Mouse (Mus musculus): ENCODE measurements at regions not wholly inside any gene's neighbourhood (a gene's known extent, or its start where the extent isn't known, plus 50 kb on each side); places are given as distances from the start of the nearest gene placed in this dataset.

- no peak for DNase-seq (ENCODE audit: low read depth, low spot score)
Measured at GRCm38 (mm10) chr10:44832455-44832854, 234.5 kb upstream of the Prep start.

- DNase-seq (ENCODE audit: low read depth, low spot score) = no peak
Measured at GRCm38 (mm10) chr10:44826271-44826670, 240.7 kb upstream of the Prep start.

DNA sequence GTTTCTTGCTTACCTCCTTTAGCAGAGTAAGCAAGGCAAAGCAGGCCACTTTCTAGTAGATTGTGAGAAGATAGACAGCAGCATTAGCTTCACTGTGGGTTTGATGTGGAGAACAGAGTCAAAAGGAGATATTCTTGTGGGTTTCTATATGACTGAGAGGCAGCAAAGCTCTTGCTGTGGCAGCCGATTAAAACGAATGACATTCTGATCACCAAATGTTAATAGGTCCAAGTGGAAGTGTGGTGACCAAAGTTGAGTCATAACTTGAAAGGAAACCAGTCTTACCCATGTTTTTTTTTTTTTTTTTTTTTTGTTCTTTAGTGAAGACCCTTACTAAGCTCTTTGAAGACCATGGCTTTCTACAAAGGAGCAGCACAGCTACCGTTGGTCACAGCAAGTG is 245.3 kb upstream of the Prep start:
- no peak for DNase-seq (ENCODE audit: low read depth, low spot score)

GRCm38 (mm10) chr10:44820379-44820778 is 246.6 kb upstream of the Prep start:
- no peak for DNase-seq (ENCODE audit: low read depth, low spot score)

- DNase-seq (ENCODE audit: low read depth, low spot score) = no peak
Measured at GRCm38 (mm10) chr10:44819361-44819760, 247.6 kb upstream of the Prep start.

GRCm38 (mm10) chr10:44818615-44819014 is 248.4 kb upstream of the Prep start:
- no peak for DNase-seq (ENCODE audit: low read depth, low spot score)

GRCm38 (mm10) chr10:44796205-44796604 is 267.9 kb upstream of the Prdm1 start:
- DNase-seq (ENCODE audit: low read depth, low spot score) = no peak

GRCm38 (mm10) chr10:44785386-44785785 is 257.1 kb upstream of the Prdm1 start:
- DNase-seq (ENCODE audit: low read depth, low spot score) = no peak

GRCm38 (mm10) chr10:44780381-44780958 is 252.2 kb upstream of the Prdm1 start:
- no peak for DNase-seq (ENCODE audit: low read depth, low spot score)

- no peak for DNase-seq (ENCODE audit: low read depth, low spot score)
Measured at GRCm38 (mm10) chr10:44779568-44780207, 251.4 kb upstream of the Prdm1 start.

DNA sequence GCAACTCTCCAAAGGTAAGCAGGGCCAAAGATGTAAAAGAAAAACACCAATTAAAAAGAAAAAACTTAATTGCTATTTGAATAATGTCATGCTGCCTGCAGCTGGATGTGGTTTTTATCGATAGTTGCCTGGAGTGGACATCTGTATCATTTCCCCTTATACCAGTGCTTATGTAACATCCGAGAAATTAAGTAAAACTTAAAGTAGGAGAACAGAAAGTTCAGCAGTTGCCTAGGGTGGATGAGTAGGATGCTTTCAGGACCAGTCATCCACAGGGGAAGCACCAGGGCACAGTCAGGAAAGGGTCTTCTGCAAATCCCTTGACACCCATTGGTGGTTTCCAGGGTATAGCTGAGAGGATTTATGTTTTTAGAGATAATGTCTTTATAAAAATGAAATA is 248.9 kb upstream of the Prdm1 start:
- DNase-seq (ENCODE audit: low read depth, low spot score) = no peak

DNA sequence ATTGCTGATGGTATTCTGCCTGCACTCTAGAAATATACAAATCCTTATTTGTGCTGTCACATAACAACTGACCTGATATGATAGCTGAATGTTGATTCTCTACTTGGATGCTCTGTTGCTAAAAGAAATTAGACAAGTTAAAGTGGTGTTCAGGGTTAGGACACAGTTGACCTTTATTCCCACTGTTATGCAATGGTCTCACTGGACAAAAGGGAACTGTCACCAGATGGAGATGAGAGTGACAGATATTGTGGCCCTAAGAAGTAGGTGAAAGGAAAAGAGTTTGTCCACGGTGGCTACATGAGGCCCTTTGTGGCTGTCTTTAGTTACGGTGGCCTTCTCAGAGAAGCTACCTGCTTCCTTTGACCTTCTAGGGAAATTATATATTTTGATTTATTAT is 247.9 kb upstream of the Prdm1 start:
- DNase-seq (ENCODE audit: low read depth, low spot score) = no peak

DNA sequence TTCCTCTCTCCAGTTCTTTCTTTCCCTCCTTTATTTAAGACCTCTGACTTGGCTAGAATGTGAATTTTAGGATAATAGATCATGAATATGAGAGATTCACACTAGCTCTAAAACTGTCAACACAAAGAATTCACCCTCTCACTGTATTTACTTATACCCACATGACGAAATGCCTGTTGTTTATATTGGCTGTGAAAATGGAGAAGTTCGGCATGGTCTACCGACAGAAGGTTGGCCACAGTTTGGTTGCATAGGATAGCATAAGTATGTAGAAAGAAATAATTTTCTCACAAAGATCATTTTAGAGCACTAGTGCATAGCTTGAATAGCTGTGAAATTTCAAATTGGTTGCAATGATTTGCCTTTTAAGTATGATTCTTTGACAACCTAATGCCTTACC is 237.2 kb upstream of the Prdm1 start:
- DNase-seq (ENCODE audit: low read depth, low spot score) = no peak

- no peak for DNase-seq (ENCODE audit: low read depth, low spot score)
Measured at GRCm38 (mm10) chr10:44763102-44763501, 234.8 kb upstream of the Prdm1 start.

GRCm38 (mm10) chr10:44762068-44762467 is 233.8 kb upstream of the Prdm1 start:
- DNase-seq (ENCODE audit: low read depth, low spot score) = no peak

- DNase-seq (ENCODE audit: low read depth, low spot score) = no peak
Measured at GRCm38 (mm10) chr10:44761324-44761723, 233.0 kb upstream of the Prdm1 start.

DNA sequence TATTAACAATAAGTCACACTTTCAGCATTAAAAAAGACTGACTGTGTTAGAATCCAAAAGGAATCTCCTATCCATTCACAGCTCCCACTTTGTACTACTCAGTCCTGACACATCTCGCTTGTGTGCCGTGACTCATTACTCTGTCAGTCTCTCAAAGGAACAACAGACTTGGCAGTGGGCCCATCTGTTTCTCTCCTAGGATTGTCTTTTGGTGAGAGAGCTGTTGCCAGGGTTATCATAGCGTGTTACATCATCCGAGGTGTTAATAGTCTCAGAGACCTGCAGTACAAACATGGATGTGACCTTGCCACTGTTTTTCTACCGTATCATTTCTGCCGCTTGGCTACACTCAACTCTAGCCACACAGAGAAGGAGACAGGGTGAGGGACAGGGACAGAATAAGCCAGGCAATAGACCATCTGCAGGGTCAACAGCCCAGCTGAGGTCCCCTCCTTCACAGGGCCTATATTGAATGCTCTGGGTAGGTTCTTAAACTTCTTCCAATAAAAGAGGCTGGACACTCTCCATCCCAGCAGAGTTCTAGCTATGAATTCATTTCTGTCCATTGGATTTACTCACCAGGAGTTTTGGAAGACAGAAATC is 227.2 kb upstream of the Prdm1 start:
- no peak for DNase-seq (ENCODE audit: low read depth, low spot score)

- no peak for DNase-seq (ENCODE audit: low read depth, low spot score)
Measured at GRCm38 (mm10) chr10:44754930-44755329, 226.6 kb upstream of the Prdm1 start.

DNA sequence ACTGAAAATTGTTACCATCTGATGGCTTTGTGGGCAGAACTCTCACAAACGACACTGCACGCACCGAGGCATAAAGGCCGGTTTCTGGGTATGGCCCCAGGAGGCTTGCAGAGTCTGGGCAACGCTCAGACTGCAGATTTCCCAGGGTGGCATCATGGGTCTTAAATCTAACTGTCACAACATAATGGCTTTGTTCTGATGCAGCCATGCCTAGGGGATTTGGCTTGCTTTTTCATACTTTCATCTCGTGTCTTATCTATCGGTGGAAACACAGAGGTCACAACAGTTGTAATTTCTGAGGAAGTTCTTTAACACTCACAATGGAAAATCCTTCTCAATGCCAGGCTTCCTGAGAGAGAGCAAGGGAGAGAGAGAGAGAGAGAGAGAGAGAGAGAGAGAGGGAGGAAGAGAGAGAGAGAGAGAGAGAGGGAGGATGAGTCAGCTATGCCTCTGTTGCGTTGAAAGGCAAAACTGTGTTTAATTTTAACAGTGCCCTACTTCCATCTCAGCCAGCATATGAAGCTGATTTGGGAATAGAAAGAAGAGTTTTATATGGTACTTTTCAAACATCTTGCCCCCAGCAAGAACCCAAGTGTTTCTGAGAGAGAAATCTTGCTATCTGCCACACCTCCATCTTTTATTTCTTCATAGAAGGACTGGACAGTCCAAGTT is 224.6 kb upstream of the Prdm1 start:
- no peak for DNase-seq (ENCODE audit: low read depth, low spot score)

DNA sequence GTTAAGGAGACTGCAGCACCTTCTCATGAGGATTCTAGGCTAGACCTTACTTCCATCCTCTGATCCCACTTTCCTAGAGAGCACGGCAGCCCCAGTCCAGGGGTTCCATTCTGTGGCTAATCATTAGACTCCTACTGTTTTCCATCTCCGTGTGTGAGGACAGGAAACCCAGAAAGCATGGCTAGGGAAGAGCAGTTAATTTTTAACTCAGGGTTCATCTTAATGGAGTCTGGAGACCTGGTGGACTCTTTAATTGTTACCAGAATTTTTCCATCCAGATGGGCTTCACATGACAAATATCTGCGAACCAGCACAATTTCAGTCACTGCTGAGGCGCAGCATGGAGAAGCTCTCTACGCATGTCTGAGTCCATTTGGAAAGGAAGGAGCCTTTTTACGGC is 222.8 kb upstream of the Prdm1 start:
- DNase-seq (ENCODE audit: low read depth, low spot score) = no peak

DNA sequence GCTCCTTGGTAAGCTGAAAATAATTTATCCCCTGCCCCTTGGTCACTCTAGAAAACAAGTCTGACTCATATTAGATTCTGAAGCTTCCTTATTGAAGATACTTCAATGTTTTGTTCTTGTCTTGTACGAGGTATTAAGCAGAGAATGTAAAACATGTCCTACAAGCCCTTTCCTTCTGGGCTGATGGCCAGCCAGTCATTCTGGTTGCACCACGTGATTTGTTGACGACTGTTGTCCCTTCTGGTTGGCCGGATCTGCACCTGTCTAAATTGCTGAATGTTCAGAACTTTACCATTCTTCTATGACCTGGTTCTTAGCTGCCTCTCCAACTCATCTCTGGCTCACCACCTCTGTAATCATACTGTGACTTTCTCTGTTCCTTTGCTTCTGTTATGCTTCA is 220.9 kb upstream of the Prdm1 start:
- DNase-seq (ENCODE audit: low read depth, low spot score) = no peak

DNA sequence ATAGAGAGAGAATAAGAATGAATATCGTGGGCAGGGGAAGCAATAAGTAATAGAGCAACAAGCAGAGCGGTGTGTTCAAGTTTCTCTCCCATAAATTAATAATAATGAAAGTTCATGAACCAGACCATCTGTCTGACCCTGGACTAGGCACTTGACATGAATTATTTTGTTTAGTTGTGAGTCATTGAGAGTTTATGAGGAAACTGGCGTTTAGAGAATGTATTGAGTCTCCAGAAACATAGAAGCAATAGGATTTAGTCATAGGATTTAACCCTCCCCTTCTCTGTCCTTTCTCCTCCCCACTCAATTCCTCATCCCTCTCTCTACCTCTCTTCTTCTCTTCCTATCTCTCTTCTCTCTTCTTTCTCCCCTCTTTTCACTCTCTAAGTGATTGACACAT is 219.1 kb upstream of the Prdm1 start:
- no peak for DNase-seq (ENCODE audit: low read depth, low spot score)

GRCm38 (mm10) chr10:44744221-44744620 is 215.9 kb upstream of the Prdm1 start:
- no peak for DNase-seq (ENCODE audit: low read depth, low spot score)
